Mouse (Mus musculus) hematopoietic multipotent progenitor cell, adult 10-12 weeks (in vitro differentiated cells): ENCODE measurements around the gene Tas2r137. TPM values are rescaled to one million over a fixed set of nuclear protein-coding genes. Genes with fewer than 3 reads are reported as not detected.

ENCODE experiments used
- polyA plus RNA-seq: library from polyadenylated mRNA; stranded (reverse); fragments of >175 nt; gene quantifications from 2 replicates; pipeline ENCODE4 v1.2.3, GENCODE M21; 2012; ENCODE audit warnings: low replicate concordance

The Tas2r137 gene
- not detected in 2 replicates for polyA plus RNA-seq

DNA sequence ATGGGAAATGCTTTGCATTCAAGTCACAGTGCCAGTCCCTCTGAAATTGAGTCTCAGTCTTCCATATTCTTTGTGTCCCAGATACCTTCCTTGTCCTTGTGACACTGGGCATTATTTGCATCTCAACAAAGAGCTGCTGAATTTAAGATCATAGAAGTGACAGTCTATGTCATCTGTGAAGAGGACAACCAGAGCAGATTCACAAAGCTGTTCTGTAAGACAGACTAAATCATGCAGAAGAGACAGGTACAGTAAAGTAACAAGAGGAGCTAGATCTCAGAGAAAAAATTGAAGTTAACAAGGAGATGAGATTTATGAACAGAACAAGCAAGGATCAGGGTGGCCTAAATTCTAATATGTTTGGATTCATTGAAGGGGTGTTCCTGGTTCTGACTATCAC lies at the start of gene Tas2r137:
Tas2r137 (plus strand) TSS at position 301 of the 400 bp plus-strand sequence.

DNA sequence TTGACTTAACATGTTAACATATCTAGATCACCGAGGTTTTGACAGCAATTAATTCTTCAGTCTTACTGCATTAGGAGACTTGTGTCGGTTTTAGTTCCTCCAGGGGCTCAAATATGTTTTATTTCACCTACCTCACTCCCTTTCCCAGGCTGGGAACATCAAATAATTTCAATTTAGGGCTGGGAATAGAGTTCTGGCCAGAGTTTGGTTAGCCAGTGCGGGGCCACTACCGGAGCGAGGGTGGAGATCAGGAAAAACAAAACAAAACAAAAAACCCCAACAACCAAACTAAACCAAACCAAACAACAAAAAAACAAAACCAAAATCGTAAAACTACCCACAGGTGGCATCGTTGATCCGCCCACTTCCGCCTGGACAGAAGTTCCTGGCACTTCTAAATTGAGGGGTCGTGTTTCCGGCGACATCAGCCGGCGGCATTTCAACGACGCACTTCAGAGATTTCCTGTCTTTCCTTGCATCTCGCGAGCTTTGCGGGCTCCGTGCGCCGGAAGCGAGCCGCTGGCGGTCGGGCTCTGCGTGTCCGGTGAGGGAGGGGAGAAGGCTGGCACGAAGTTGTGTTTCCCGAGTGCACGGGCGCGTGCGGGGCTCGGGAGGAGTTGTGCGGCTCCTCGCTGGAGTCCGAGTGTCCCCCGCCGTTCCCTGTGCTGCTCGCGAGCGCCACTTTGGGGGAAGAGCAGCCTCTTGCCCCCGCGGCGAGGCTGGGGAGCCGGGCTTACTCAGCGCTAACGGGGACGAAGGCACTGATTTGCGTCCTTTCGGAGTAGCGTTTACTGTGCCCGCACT lies 19.9 kb upstream of the Tas2r137 start, which contains the start of gene Ssbp1:
Ssbp1 (plus strand) TSS at position 437 of the 804 bp plus-strand sequence.

DNA sequence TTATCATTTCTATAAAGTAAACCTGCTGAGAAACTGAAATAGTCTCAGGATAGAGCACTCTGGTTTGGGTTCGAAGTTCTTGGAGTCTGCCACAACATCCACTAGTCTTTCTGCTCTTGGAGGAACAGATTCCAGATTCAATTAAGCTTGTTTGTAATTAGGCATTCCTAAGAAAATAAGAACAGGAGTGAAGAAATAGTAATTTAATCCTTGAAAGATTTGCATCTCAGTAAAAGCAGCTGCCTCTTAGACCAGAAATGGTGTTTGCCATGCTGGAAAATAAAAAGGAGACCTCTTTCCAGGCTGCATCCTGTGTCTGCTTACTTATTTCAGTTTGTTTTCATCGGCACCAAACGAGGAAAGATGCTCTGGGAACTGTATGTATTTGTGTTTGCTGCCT lies 2.2 kb downstream of the Tas2r137 start, which contains the start of gene Tas2r108:
Tas2r108 (plus strand) TSS at position 301 of the 400 bp plus-strand sequence.

DNA sequence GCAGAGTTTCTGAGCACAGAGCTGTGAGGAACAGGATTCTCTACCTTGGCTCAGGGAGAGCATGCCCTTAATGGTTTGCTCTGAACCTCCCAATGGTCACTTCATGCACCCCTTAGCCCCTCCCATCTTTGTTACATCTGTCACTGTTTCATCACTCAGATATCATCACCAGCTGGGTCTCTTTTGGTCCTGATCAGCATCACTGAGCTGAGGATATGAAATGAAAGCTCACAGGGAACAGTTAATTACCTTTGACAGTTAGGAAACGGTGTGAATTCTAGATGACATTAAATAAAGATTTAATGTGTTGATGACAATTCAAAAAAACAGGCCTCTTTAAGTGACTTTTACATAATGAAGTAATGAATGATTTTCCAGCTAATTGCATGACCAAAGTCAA lies 28.4 kb downstream of the Tas2r137 start, which contains the start of gene Prss37:
Prss37 (minus strand) TSS at position 101 of the 400 bp plus-strand sequence.

Other genes starting within 250 kb of the Tas2r137 start
- 3.6 and 4.9 TPM in 2 replicates for gene Agk, start 166.1 kb upstream of the Tas2r137 start, polyA plus RNA-seq
- gene E330009J07Rik, start 55.1 kb upstream of the Tas2r137 start, polyA plus RNA-seq = 4.4 and 10.7 TPM in 2 replicates
- not detected in 2 replicates for gene Wee2, start 52.1 kb upstream of the Tas2r137 start, polyA plus RNA-seq
- 22.6 and 26.0 TPM in 2 replicates for gene Ssbp1, start 19.9 kb upstream of the Tas2r137 start, polyA plus RNA-seq
- gene Tas2r108, start 2.3 kb downstream of the Tas2r137 start, polyA plus RNA-seq = not detected in 2 replicates
- gene Prss37, start 28.3 kb downstream of the Tas2r137 start, polyA plus RNA-seq = not detected in 2 replicates
- not detected in 2 replicates for gene Olfr461, start 63.8 kb downstream of the Tas2r137 start, polyA plus RNA-seq
- not detected in 2 replicates for gene Olfr460, start 78.3 kb downstream of the Tas2r137 start, polyA plus RNA-seq
- gene Clec5a, start 94.6 kb downstream of the Tas2r137 start, polyA plus RNA-seq = 0.13 and 0.51 TPM in 2 replicates
- not detected in 2 replicates for gene Tas2r138, start 122.1 kb downstream of the Tas2r137 start, polyA plus RNA-seq
- gene Mgam, start 137.6 kb downstream of the Tas2r137 start, polyA plus RNA-seq = 0.10 and 0.53 TPM in 2 replicates